Mouse (Mus musculus): ENCODE data around the gene Padi6. TPM values are rescaled to one million over a fixed set of nuclear protein-coding genes. Genes with fewer than 3 reads are reported as not detected.

Gene Padi6
- total RNA-seq (2021), result not detected
- long read RNA-seq, experiment 1, result 0 reads
- long read RNA-seq, experiment 2, result 0 reads

DNA sequence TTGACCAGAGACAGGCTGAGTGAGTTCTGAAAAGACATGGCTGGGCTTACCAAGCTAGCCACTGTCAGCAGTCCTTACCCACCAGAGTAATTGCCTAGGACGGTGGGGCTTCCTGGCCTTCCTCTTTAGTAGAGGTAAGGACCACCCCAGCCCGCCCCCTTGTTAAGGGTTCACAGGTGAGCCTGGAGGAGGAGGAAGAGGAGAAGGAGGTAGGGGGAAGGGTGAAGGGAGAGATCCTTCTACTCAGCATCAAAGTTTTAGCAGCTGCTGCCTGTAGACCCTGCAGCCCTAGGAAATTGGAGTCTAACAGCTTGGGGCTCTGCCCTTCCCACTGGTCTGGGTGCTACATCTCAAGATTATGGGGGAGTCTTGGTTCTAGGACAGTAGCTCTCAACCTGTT is at the start of gene Padi6:
Padi6 (minus strand) TSS at position 101 of the 400 bp plus-strand sequence.
- intact Hi-C loops (cut with DNase I; ENCODE audit: low total_unique reads), result no loop called here
- DNase-seq, result no peak

DNA sequence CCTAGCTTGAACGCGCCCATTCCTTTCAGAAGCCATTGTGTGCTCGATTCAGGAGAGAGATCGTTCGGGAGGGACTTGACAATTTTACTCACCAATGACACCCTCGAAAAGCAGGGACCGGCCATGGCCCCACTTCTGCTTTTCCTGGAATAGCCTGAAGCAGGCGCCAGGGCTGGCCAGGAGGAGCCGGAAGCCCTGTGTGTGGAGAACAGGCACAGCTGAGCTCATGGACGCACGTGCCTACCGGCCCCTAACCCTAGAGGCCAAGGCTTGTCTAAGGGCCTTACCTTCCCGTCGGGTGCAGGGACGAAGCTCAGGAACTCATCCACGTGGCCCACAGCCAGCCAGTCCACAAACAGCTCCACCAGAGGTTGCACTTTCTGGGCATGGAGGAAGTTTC is 48.6 kb upstream of the Padi6 start:
- intact Hi-C loops (cut with DNase I; ENCODE audit: low total_unique reads), result loop anchor here (2.0 kb wide), 1 partner anchor 110 kb away; no protein-coding TSS in a partner anchor
- DNase-seq, result no peak

DNA sequence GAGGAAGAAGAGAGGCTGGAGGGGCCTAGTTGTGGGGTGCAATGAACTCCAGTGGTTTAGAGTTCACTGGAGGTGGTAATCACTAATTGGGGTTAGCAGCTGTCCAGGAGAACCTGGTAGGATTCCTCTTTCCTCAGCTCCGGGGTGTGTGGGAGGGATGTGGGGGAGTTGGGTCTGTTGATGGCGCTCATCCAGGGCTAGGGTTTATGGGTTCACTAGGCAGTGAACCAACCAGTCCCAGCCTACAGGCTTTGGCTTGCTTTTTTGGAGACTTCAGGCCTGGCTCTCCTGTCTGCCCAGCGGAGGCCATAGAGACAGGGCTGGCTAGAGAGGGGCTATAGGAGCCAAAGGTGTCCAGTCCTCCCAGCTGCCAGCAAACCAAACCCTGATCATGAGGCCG is 47.5 kb upstream of the Padi6 start:
- DNase-seq, result no peak
- intact Hi-C loops (cut with DNase I; ENCODE audit: low total_unique reads), result loop anchor here (2.0 to 5.0 kb wide), 2 partner anchors 111 to 162 kb away; no protein-coding TSS in a partner anchor

DNA sequence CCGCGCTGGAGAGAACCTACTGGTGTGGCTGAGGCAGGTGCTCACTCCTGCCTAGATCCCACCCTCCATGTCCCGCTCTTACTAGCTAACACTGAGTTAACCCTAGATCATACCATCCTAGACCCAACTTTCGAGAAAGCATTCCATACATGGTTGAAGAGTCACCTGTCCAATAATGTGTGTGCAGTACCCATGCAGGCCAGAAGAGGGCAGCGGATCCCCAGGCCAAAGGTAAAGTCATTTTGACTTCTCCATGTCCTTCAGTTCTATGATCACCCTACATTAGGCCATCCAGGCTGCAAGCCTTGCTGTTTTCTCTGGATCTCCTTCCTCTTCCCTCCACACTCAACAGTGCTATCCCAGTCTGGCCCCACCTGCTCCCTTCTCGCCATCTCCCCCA is 46.5 kb upstream of the Padi6 start:
- intact Hi-C loops (cut with DNase I; ENCODE audit: low total_unique reads), result loop anchor here (5.0 kb wide), 1 partner anchor 163 kb away; no protein-coding TSS in a partner anchor
- DNase-seq, result peak; percentile 65

DNA sequence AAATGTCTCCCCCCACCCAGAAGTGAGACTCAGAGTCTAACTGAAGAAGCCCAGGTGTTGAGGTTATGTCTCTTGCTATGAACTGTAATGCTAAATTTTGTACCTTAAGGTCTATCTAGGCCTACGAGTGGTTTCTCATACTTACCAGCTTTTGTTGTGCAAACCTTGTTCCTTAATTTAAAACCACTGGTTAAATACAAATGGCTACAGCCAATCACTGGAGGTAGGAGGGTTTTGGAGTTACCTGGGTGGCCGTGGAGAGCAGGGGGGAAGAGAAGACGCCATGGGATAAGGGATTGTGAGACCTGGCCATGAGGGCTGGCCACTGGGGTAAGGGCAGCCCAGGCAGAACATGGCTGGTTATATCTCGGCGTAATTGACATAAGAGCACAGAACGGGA is 45.8 kb upstream of the Padi6 start:
- intact Hi-C loops (cut with DNase I; ENCODE audit: low total_unique reads), result loop anchor here (5.0 kb wide), 1 partner anchor 164 kb away; no protein-coding TSS in a partner anchor
- no peak for DNase-seq

DNA sequence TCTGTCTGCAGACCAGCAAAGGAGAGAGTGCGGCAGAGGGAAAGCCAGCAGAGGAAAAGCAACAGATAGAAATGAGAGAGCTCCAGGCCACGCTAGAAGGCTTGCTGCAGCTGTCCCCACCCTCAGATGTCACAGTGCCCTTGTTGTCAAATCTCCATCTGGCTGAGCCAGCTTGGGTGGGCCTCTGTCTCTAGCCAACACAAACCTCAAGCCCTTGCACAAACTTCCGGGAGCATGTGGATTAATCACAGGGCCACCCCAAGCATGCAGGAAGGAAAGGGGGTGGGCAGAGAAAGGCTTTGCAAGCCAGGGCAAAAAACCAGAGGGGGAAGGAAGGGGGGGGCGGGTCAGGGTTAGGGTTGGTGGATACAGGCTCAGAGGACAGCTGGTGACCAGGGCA is 45.0 kb upstream of the Padi6 start:
- peak; percentile 30 for DNase-seq
- intact Hi-C loops (cut with DNase I; ENCODE audit: low total_unique reads), result loop anchor here (5.0 kb wide), 1 partner anchor 165 kb away; no protein-coding TSS in a partner anchor

DNA sequence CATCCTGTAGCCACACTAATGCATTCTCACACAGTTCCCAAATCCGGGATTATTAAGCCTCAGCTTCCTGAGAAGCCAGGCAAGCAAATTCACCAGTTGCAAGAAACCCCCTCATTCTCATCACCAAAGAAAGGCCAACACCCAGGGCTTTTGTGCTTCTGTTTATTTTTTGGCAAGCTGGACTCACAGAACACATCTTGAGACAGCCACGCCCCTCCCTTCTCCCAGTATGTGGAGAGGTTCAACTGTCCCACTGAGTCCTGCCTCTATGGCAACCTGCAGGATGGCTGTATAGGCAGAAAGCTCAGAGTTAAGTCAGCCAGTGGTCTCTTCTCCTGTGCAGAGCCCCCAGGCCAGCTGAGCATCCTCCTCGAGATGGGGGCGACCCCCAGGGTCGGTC is 42.8 kb upstream of the Padi6 start:
- intact Hi-C loops (cut with DNase I; ENCODE audit: low total_unique reads), result loop anchor here (5.0 kb wide), 1 partner anchor 167 kb away; no protein-coding TSS in a partner anchor

DNA sequence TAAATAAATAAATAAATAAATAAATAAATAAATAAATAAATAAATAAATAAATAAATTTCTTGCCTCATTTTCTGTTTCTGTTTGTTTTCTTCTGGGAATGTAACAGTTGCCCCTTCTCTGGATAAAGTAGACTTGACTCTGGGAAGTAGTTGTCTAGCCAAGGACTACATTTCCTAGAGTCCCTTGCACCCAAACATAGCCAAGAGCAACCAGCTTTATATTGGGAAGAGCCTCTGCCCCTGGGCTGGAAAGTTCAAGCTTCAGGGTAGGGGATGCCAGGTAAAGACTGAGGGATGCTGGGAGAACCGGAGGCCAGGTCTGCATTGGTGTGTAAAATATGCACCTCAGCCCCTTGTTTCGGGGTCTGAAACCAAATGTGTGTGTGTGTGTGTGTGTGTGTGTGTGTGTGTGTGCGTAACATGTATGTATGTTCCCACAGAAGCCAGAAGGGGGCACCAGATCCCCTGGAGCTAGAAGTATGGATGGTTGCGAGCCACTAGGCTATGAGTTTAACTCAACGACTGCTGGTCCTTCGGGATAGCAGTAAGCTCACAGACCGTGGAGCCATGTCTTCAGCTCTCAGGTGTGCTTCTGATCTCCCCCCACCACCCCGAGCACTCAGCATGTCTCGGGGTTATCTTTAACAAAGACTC is 42.0 kb upstream of the Padi6 start:
- intact Hi-C loops (cut with DNase I; ENCODE audit: low total_unique reads), result no loop called here
- DNase-seq, result no peak

More for the DNA sequence above, 42.8 kb upstream of the Padi6 start:
- DNase-seq, result no peak

DNA sequence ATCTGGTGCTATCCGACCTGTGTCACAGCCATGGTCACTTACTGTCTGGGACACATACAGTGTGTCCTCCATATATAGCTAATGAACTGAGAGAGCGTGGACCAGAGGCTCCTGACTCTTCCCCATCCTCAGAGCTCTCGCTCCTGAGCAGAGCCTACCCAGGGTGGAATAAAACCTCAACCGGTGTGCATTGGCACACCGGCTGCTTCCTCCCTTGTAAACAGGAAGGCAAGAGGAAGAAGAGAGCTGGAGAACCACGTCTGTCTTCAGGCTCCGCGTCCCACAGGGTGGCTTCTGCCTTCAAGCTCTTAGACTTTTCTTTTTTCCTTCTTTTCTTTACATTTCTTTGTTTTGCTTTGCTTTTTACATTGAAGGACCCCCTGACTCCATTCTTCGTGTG is 40.4 kb upstream of the Padi6 start:
- no peak for DNase-seq
- intact Hi-C loops (cut with DNase I; ENCODE audit: low total_unique reads), result no loop called here

DNA sequence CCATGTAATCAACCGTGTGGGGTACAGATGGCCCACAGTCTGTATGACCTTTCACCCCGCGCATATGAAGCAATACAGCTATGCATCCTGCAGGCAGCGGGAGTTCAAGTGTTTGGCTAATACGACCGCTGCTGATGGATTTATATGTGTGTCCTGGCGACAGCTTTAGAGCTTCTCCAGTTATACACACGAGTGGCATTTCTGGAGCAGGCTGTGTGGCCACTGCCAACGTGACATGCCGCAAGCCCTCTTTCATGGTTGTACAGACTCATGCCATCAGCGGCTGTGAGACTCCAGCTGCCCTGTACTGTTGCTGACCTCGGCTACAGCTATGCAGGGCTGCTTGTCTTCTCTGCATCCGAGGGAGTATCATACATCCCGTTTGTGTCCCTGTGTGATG is 38.1 kb upstream of the Padi6 start:
- DNase-seq, result peak; percentile 23

DNA sequence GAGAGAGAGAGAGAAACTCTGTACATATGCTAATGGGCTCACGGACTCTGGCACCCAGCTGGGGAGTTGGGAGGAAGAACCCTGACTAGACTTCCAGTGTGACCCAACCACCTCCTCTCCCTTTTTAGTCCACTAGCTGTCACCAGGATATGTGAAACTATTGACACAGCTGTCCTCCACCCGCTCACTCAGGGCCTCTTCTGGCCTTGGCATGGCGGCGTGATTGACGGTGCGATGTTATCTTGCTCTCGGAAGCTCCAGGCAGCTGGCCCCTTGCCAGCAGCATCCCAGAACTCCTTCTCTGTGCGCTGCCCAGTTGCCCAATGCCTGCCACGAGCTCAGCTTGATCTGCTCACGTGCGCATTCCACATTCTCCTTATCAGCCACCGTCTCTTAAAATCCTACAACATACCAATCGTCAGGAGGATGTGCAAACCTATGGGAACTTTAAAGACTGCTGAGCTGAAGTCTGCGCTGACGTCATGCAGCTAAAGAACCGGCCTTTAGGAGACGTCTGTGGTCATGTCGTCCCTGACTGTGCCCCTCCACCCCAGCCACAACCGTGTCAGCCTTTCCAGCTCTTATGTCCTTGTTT is 37.5 kb upstream of the Padi6 start:
- peak; percentile 41 for DNase-seq
- intact Hi-C loops (cut with DNase I; ENCODE audit: low total_unique reads), result no loop called here

More for the DNA sequence above, 38.1 kb upstream of the Padi6 start:
- intact Hi-C loops (cut with DNase I; ENCODE audit: low total_unique reads), result no loop called here

DNA sequence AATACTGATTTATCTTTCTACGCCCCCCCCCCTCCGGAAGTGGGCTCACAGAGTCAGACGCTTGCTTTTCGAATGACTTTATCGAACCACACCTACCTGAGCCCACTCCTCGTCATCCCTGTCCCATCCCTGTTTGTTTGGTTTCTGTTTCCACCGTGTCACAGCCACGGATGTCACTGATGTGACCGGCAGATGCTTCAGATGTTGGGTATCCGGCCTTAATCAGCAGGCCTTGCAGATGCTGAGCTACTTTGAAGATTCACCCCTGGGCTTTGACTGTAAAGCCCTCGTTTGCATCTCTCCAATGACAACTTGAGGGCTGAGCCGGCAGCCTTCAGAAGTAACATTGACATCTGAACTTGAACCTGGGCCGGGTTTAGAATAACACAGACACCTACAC is 34.2 kb upstream of the Padi6 start:
- intact Hi-C loops (cut with DNase I; ENCODE audit: low total_unique reads), result no loop called here
- DNase-seq, result no peak

DNA sequence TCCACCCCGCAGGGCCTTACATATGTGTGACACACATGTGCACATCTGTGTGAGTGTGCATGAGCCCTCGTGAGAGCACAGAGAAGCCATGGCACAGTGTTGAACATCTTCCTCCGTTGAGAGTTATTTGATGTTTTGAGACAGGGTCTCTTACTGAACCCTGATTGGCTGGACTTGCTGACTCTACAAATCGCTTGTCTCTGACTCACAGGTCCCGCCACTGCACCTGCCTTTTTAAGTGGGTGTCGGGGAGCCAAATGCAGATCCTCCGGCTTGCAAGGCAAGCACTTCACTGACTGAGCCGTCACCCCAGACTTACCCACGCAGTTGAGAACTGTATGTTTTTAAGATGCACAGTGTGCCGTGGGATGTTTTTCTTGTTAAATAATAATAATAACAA is 33.4 kb upstream of the Padi6 start:
- DNase-seq, result no peak
- intact Hi-C loops (cut with DNase I; ENCODE audit: low total_unique reads), result no loop called here

DNA sequence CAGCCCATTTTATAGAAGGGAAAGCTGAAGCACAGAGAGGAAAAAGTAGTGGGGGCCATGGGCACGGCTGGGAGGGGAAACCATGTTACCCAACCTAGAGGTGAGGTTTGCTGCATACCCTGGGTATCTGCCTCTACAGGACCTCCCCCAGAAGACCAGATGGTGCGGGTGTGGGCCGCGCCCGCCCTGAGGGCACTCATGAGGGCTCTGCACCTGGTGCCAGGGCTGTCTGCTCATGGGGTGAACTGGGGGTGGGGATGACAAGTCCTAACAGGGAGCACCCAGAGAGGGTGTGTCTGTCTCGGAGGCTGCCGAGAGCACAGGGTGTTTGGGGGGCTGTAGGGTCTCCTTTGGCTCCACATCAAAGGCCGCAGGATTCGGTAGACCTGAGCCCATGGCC is 32.5 kb upstream of the Padi6 start:
- intact Hi-C loops (cut with DNase I; ENCODE audit: low total_unique reads), result no loop called here
- no peak for DNase-seq

DNA sequence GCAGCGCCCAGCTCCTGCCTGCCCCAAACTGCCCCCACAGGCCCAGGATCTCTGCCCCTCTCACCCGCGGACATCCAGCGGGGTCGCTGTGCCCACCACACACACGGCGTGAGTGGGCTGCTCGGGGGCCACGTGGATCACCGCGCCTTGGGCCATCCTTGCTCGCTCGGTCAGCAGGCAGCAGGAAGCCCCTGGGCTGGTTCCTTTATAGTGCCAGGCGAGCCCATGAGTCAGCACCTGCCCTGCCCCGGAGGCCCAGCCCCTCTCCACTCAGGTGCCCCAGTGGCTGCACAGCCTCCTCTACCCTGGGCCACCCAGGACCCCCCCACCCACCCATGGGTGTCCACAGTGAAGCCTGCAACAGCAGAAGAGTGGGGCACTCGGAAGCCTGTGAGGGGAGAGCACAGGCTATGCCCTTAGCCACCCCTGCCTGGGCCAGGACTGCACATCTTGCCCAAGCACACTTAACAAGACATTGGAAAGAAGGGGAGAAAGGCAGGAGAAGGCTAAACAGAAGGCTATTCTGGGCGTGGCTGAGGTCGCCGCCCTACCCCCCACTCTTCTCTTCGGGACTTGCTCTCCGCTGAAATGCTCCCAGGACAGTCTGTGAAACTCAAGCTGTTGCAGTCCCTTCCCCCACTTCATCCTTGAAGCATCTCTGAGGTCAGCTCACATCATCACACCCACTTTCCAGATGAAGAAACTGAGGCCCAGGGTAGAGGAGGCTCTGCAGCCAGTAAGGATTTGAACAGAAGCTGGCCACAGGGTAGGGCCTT is 31.8 kb upstream of the Padi6 start, which contains the start of gene Padi4:
Padi4 (minus strand) TSS at position 212 of the 776 bp plus-strand sequence.
- intact Hi-C loops (cut with DNase I; ENCODE audit: low total_unique reads), result no loop called here
- DNase-seq, result no peak

DNA sequence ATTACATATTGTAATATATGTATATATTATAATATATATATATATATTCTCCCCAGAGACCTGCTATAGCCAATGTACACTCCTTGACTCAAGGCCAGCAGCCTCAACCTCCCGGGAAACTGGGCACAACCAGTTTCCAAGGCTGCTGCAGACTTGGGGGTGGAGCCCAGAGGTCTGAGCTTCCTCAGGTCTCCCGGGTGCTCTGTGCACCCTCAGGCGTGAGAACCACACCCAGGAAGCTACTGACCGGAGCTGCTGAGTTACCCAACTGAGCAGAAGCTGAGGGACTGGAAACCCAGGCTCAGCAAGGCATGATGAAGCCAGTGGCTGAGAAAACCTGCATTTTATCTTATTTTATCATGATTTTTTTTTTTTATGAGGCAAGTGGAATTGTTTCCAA is 28.6 kb upstream of the Padi6 start:
- DNase-seq, result no peak
- intact Hi-C loops (cut with DNase I; ENCODE audit: low total_unique reads), result no loop called here

DNA sequence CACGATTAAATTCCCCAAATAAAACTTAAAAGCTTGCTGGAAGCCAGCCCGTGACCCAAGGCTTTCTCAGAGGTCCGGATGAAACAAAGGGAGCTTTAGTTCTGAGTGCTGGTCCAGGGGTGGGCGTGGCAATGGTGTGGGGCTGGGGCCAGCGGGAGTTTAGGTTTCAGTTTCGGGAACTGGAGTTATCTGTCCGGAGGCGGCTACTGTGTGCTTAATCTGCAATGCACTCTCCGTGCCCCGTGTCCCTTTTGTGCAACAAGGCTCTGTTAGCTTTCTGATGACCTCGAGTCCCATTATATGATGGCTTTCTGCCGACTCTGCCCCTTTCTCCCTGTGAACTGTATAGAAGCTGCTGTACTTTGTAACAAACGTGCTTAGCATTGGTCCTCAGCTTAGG is 28.0 kb upstream of the Padi6 start:
- intact Hi-C loops (cut with DNase I; ENCODE audit: low total_unique reads), result no loop called here
- DNase-seq, result peak; percentile 69

DNA sequence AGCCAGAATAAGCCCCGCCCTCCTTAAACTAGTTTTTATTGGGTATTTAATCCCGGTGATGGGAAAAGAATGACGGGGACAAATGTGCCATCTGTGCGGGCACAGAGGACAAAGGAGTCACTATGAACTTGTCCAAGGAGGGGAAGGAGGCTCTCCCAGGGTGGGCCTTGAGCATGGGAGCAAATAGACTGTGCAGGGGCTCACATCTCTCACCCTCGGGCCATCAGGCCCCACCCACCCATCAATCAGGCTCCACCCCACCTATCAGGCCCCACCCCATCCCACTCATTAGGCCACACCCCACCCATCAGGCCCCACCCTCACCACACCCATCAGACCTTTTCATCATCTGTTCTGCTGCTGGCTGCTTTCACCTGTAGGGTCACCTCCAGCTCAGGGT is 26.5 kb upstream of the Padi6 start:
- intact Hi-C loops (cut with DNase I; ENCODE audit: low total_unique reads), result no loop called here
- no peak for DNase-seq

DNA sequence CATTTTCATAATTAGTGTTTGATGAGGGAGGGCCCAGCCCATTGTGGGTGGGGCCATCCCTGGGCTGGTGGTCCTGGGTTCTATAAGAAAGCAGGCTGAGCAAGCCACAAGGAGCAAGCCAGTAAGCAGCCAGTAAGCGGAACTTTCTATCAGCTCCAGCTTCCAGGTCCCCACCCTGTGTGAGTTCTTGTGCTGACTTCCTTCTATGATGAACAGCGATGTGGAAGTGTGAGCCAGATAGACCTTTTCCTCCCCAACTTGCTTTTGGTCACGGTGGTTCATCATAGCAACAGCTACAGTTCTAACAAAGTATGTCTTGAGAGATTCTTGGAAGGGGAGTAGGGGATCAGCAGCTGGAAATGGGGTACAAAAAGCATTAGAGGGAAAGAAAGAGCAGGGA is 23.5 kb upstream of the Padi6 start:
- DNase-seq, result no peak
- intact Hi-C loops (cut with DNase I; ENCODE audit: low total_unique reads), result no loop called here

DNA sequence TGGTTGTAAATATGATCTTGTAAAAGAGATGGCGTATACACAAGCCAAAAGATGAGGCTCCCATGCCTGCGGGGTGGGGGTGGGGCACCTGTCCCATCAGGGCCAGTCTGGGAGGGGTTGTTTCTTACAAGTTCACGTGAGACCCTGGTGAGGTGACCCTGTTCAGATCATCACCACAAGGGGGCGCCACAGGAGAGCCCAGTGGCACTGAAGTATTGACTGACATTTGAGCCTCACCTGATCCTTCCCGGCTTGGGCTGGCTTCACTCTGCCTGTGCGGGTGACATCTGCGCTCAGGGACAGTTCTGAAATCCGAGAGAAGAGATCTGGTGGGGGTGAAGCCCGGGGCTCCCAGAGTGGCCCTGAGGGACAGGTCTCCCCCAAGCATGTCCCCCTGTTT is 20.7 kb upstream of the Padi6 start:
- intact Hi-C loops (cut with DNase I; ENCODE audit: low total_unique reads), result no loop called here
- DNase-seq, result peak; percentile 76
